Mouse (Mus musculus): Measurements from ENCODE around the gene Tsga10.

GRCm38 (mm10) chr1:37735932-37736331, 130.3 kb downstream of the Tsga10 start:
- no peak for TF ChIP-seq CTCF (IDR thresholded peaks at IDR 0.05; ENCODE audit: borderline replicate concordance, extremely low read depth, insufficient read depth, insufficient read length)
- TF ChIP-seq POLR2A (IDR thresholded peaks at IDR 0.05; ENCODE audit: borderline replicate concordance, extremely low read depth, insufficient read depth, insufficient read length, poor library complexity, severe bottlenecking), result no peak

Measured in brain, embryonic 14.5 days (tissue).